Mouse (Mus musculus) thymus, postnatal 0 days (tissue): ENCODE results near the gene Ccdc172. TPM values are rescaled to one million over a fixed set of nuclear protein-coding genes. Genes with fewer than 3 reads are reported as not detected.
A peak's percentile ranks its signal among the peaks of the same experiment; 100 is the strongest.

Source experiments
- DNase-seq: peaks from one replicate; pipeline ENCODE4 v3.0.0-alpha.2; 2015; ENCODE audit warnings: low spot score
- polyA plus RNA-seq: library from polyadenylated mRNA; unstranded; fragments of >200 nt; fragmentation: Nextera tagmentation; extraction: Ambion mirVana; gene quantifications from 2 replicates; pipeline ENCODE4 v1.2.1, GENCODE M21; 2015

Ccdc172 gene
- not detected in 2 replicates for polyA plus RNA-seq

DNA sequence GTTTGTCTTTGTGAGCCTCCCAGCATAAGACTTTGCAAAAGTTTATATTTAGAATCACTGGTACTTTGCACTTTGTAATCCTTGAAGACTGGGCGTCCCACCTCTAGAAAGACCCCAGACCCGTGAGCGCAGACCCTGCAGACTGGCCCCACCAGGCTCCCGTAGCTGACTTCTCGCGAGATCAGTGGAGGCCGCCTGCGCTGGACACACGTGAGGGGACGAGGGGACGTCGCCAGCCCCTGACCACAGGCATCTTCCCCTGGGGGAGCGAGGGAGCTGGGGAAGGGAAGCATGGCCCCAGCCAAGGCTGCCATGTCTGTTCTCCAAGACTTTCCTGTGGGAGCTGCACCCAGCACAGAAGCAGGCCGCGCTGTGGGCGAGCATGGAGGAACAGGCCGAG, at the start of gene Ccdc172:
TSS of gene Ccdc172 (plus strand) at position 176 of the 400 bp plus-strand sequence.
- DNase-seq = no peak

DNA sequence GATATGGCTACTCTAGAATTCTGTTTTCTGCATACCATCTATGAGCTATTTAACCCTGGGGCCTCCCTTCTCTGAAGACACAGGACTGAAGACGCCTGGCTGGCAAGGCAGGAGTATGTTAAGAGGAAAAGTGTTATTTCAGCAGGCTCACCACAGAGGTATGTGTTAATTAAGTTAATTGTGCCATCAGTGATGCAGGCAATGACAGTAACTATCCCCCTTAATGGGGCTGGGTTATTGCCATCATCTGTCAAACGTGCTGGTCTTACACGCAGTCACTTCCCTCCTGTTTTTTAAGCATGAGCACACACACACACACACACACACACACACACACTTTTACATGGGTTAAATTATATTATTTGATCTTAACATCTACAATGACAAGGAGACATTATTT, 48.0 kb upstream of the Ccdc172 start:
- no peak for DNase-seq

DNA sequence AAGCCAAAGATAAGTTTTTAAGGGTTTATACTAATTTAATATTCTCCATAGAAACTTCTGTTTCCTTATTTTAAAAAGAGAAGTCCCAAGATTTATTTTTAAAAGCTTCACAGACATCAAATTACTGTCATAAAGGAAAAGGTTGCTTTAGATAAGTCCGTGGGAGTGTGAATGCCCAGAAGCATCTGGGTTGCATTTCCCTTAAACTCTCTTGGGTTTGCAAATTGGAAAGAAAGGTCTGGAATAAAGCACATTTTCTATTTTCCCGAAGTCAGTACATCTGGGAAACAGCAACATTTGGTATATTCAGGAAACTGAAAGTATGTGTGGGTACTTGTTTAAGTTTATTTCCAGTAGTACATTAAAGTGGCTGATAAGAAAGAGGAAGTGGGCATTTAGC, 43.5 kb upstream of the Ccdc172 start:
- no peak for DNase-seq

DNA sequence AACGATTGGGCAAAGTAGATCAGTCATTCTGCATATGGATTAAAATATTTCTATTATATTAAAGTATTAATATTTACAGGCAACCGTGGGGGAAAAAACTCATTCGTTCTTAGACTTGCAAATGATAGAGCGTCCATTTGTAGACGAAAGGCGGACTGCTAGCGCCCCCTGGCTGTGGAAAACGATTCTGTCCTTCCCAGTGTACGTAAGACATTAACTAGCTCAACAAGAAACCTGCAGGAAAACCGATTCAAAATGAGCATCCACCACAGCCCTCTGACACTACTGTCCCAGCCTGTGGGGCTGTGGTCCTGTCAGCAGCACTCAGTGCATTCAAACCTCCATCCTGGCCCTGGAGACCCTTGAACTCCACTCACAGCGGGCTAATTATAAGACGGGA, 42.4 kb upstream of the Ccdc172 start:
- DNase-seq = peak; percentile 86

DNA sequence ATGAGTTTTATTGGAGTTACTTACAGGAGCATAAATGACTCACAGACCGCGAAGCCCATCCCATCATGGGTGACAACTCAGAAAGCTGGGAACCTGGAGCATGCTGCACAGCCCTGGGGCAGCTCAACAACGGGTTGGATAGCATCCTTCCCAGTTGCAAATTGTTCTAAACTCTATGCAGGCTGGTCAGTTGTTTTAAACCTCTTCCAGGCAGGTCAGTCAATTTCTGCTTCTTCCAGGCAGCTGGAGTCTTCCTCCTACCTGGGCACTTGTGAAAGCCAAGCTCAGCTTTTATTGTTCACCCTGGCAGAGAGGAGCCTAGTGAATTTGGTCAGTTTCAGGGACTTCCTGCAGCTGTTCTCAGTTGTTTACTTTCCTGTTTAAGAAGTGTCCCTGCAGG, 37.5 kb upstream of the Ccdc172 start:
- DNase-seq = no peak

DNA sequence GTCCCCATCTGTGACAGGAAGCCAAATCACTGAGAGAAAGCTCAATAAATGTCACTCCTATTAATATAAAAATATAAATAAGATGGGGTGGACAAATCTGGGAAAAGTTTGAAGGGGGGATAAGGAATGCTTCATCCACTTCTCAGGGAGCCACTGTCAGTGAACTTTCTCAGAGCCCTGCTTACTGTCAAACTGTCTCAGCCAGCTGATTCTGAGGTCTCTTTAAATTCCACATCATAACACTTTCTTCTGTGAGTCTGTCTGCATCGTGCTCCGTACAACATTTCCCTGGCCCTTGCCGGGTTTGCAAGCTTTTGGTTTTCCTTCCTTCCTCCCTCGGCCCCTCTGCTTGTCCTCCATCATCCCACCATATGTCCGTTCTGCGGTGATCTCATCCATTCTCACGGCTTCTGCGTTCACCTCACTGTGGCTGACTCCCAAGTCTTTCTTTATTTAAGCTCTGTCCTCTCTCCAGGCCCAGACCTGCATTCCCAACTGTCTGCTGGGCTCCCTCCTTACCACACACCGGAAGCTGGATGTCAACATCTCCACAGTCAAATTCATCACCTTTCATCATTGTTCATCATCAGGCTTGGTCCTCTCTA, 29.3 kb upstream of the Ccdc172 start:
- DNase-seq = no peak

DNA sequence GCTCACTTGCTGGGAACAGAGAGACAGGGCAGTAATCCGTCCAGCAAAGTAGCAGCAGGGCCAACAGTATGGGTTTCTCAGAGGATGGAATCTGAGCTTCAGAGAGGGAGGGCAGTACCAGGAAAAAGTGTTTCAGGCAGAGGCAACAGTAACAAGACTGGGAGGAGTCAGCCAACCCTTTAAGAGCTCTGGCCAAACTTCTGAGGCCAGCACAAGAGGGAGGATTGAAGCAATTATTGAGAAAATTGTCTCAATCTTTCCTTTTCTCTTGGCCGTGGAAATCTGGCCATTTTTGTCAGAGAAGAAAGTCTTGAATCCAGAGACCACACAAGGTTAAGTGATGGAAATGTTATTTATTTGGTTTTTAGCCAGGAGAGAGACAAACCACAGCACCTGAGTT, 25.1 kb upstream of the Ccdc172 start:
- no peak for DNase-seq

DNA sequence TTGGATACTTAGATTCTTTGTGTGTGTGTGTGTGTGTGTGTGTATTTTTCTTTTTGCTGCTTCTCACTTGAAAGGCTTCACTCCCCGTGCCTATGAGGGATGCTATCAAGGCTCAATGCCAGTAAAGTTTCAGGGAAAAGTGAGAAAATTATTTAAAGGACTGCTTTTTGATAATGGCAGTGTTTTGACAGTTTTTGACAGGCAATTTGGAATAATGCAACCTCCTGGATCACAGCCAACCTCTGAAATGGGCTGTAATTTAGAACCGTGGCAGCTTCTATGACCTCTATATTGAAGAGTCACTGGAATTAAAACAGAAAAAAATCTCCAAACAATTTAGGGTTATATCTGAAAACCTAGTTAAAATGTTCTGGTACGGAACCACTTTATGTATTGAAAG, 14.7 kb upstream of the Ccdc172 start:
- no peak for DNase-seq

DNA sequence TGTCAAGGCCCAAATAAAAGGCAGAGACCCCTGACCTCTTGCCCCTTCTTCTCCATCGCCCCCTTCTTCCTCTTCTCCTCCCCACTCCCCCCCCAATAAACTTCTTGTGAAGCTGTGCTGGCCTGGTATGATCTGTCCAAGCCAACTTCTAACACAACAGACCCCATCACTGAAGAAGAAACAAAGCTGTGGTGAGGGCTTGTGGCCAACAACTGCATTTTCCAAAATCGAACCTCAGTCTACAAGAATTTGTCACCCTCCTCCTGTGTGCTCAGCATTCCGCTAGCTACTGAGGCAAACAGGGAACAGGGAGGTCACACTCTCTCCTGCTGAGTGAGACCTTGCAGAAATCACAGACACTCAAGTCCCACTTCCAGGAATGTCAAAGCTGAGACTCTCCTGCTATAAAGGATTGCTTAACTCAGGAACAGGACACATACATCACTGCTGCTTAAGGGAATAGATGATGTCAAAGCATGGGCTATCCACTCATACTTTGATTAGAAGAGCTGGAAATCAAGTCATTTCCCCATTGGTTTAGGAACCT, 12.3 kb upstream of the Ccdc172 start:
- DNase-seq = no peak

DNA sequence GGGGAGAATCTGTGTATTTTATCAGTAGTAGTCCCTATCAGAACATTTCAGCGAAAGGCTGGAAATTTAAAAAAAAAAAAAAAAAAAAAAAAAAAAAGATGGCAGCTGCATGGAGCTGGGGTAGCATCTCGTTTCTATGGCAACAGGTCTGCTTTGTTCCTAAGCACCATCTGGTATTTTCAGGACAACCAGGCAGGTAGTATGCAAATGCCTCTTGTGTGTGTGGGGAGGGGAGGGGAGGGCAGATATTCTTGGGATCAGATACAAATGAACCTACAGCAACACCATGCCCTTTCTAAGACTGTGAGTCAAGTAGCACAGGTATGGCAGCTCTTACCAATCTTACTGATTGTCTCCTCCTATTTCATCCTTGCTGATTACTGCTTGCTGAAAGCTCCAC, 11.7 kb upstream of the Ccdc172 start:
- no peak for DNase-seq

DNA sequence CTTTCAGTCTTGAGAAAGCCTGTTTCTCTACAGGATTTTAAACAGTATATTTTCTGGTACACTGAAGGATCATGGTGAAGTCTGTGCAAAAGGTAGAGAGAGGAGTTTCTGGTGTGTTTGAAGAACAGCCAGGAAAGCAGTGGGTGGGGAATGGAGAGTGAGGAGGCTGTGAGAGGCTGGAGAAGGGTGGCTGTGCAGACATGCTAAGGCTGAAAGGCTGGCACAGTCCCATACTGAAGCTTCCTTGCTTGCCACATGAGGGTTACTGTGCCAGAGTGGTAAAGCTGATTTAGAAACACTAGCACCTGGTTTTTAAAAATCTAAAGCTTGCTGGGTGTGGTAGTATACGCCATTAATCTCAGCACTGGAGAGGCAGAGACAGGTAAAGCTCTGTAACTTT, 9.9 kb downstream of the Ccdc172 start:
- no peak for DNase-seq

DNA sequence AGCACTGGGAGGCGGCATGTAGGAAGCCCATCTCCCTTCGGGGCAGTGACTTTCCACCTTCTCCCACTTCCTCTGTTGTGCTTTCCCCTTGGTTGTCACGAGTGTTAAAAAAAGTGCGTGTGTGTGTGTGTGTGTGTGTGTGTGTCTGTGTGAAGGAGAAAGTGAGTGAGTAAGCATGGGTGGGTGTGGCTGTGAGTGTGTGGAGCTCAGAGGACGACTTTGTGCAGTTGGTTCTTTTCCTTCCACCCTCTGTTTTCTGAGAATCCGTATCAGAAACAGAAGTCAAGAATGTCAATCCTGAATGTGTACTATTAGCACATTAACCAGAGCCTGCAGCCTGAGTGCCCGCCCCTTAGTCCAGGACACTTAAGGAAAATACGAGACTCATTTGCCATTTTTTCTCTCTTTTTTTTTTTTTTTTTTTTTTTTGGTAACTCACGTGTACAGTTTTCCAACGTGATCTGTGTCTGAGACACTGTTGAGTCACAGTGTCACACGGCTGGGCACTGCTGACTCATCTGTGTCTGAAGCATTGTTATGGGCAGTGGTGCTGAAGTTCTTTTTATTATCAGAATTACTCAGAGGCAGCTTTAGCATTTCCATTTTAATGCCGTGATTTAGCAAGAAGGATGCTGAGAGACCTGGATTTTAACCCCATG, 12.1 kb downstream of the Ccdc172 start:
- no peak for DNase-seq

DNA sequence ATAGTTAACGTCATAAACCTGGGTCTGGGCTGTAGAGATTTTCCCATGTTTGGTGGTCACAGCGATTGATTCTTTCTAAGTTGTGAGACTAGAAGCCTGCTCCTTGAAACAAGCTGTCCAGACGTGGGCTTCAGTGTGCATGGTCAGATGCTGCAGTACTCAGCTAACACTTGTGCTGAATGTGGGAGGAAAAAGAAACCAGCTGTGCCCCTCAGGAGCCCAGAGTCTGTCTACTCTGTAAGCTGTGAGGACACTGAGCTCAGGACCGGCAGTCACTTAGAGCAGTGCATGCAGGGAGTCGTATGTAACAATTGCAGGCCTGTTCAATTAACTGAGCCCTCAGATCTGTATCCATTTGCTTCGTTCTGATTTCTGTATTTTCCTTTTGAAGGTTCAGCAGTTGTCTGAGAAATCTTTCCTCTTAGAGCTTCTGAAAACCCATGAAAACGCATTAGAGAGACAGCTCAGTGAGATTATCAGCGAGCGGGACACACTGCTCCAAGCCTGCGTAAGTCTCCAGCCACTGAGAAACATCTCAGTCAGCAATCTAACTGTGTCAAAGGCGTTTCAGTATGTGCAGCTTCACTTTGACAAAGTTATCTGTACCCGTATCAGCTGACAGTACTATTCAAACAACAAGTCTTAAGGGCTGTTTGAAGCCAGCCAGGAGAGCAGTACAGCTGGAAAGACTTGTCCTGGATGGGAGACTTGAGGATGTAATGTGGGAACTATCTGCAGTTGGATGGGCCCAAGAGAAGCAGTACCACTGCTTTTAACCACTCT, 13.9 kb downstream of the Ccdc172 start:
- DNase-seq = no peak

DNA sequence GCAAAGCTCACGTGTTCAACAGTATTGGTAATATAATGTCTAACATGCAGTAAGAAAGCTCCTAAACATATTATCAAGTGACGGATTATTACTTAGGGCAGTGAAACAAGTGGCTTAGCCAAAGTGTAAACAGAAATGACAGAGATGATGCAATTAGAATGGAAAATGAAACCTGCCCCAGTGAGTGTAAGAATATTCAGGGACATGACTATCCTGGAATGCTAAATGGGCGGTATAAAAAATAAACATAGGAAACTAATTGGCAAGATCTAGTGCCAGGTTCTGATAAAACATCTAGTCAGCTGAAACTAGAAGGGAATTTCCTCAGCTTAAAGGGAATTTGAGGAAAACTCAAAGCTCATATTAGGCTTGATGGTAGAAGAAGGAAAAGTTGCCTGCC, 21.3 kb downstream of the Ccdc172 start:
- DNase-seq = no peak

DNA sequence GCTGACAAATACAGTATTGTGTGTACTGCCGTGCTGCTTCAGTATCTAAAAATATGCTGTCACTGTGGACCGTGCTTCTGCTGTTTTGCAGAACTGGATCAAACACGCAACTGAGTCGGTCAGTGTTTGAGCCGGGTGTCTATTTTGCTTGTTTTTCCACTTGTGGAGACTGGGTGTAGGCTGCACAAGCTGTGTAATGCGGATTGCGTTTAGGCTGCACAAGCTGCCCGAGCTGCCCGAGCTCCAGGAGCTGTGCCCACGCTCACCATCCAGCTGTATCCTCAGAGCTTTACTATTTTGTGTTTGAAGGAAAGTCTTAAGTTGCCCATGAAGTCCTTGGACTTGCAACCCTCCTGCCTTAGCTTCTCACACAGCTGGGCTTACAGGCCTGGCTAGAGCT, 24.9 kb downstream of the Ccdc172 start:
- no peak for DNase-seq

DNA sequence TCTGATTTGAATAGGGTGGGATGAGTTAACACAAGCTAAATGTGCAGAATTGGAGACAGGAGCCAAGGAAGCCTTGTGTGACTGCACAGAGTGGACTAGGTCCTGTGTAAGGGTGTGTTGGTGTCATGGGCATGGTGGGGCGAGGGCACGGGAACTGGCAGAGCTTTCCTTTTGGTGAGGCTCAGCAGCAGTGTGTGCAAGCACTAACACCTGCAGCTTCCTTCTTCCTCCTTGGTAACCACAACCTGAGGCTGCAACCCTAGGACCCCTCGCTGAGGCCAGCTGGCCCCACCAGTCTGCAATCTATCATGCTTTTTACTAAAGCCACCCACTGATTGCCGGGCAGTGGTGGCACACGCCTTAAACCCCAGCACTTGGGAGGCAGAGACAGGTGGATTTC, 28.6 kb downstream of the Ccdc172 start:
- peak; percentile 52 for DNase-seq

DNA sequence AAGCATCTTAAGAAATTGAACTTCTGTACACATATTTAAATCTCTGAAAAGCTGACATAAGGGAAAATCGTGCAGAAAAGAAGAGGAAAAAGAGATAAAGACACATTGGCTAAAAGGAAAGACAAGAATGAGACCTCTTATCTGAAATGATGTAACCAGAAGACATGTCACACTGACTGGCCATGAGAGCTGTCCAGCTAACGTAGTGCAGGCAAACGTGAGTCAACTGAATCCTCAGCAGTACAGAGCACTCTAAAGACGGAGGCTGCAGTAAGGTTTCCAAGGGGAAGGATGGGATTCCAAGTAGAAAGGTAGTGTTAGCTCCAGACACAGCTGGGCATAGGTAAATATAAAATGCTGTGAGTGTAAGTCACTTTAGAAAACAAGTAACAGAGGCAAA, 36.6 kb downstream of the Ccdc172 start:
- no peak for DNase-seq

DNA sequence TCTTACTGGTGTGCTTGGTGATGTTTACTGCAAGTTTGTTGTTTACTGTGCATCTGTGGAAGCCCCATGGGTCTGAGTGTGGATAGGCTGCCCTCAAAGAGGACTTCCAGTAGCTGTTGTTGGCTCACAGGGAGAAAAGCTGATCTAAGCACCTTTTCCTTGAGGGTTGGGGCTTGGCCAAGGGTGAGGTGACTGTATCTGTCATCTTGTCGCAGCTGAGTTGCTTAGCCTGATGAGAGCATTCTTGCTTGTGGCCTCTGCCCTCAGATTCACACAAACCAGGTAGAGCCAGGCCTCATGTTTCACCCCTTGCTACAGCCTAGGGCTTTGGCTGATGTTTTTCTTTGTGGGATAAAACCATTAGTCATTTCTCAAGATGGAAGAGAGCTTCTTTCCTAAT, 38.7 kb downstream of the Ccdc172 start:
- DNase-seq = no peak

DNA sequence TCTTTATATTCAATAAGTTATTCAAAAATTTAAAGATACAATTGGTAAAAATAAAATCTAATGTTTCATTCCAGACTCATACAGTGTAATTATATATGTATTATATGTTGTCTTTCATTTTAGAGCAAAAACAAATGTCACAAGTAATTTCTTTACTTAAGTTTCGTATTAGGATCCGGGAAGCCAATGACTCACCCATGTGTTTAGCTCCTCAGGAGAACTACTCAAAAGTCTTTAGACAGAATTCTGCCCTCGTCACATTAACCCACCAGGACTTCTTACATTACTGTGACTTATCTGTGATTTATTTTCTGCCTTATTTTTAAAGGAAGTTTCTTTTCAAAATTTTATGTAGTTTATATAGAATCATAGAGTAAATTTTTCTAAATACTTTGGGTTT, 39.1 kb downstream of the Ccdc172 start:
- DNase-seq = no peak

DNA sequence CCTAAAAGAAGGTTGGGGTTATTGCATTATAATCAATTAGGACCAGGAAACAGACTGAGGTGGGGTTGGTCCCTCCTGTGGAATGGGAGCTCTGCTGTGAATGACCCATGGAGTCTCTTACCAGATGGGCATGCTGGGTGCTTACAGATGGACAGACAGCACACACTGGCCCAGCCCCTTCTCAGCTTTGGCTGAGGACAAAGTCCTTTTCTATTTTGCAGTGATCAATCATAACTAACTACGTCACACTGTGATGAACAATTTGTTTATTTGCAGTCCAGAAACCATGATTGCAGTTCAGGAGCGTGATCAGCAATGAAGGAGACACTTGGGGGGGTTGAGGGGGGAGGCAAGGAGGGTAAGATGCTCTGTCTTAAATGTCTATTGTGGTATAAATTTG, 43.2 kb downstream of the Ccdc172 start:
- DNase-seq = no peak

DNA sequence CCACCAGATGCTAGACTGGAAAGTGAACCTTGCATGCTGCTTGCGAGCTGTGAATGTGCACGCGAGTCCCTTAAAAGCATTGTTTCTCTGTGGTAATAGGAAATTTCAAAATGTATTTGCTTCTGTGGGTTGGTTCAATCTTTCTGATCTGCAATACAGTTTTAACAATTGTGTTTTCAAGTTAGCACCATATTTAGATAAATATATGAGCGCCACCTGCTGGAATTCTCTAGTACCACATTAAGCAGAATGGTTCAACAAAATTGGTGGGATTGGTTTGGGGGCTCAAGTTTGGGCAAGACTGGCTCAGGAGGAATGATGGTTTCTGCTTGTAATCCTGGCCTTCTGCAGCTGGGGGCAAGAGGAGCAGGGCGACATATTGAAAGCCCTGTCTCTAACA, 46.6 kb downstream of the Ccdc172 start:
- DNase-seq = peak; percentile 56

DNA sequence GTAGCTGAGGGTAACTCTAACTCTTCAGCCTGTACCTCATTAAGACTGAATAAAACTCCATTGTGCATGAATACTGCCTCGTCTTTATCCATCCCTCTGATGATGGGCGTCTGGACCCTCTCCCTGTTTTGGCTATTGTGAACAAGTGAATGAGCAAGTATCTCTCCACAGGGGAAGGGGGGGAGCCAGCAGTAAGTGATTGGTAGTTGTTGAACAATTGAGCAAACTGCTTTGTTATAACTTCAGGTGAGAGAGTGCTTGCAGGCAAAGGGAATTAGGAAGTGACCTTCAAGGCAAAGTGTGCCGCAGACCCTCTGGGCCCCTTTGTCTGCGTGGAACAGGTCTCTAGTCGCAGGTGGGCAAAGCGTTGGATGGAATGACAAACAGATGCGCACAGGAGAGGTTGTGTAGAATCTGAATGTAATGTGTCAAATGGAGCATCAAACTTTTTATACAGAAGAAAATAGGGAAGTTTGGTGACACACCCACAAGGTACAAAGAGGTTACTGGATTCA, 50.6 kb downstream of the Ccdc172 start:
- DNase-seq = no peak
